Mouse (Mus musculus) ES-CJ7 (cell line): ENCODE data around the gene Ung.

Source experiments
- DNase-seq: peaks from one replicate; pipeline ENCODE4 v3.0.0; 2011; ENCODE audit warnings: low read depth, low spot score

Gene Ung

DNA sequence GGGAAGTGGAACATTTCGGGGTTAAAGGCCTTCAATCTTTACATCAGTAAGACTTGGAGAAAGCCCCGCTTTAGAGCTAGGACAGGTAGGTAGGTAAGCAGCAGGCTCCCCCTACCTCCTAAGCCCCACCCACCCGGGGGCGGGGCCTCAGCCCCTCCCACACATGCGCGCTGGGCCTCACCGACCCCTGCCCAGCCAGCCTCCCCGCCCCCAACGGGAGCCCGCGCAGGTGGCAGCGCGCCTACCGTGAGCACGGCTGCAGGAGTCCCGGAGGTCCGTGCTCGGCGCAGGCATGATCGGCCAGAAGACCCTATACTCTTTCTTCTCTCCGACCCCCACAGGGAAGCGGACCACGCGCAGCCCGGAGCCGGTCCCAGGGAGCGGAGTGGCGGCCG, at the start of gene Ung:
Ung (plus strand) TSS at position 176 of the 395 bp plus-strand sequence.
- DNase-seq = peak; percentile 88

DNA sequence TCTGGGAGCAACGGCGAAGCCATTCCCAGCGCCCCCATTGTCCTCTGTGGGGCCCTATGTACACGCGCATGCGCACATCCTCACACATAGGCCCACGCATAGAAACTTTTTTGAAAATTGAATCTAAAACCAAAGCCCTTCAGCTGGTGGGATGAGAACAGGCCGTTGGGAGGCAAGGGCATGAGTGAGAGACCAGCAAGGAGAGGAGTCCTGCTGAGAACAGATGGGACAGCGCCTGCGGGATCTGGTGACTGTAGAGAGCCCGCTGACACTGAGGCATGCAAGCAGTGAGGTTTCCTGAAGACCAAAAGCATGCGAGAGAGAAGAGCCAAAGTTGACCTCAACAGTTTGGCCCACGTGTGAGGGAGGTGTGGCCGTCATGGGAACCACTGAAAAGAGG, 44.7 kb upstream of the Ung start:
- no peak for DNase-seq

DNA sequence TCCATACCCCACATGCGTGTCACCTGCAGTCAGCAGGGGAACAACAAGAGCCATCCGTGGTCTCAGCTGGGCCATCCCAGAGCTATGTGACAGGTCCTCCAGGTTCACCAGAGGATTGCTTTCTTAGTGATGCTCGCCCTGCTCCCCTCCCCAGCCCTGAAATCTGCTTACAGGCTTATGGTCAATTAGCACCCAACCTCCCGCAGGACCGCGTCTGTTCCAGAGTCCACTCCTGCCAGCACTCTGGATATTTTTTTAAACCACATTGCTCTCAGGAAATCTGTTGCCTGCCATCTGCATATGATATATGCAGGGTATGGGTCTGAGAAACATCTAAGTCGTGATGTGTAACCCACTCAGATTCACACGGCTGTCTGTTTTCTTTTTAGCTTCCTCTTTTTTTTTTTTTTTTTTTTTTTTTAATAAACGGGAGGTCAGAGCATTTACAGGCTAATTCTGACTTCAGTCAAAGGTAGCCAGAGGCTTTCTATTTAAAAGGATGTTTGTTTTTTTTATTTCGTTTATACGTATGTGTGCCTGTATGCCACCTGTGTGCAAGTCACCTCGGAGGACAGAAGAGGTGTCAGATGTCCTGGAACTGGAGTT, 42.2 kb upstream of the Ung start:
- no peak for DNase-seq

DNA sequence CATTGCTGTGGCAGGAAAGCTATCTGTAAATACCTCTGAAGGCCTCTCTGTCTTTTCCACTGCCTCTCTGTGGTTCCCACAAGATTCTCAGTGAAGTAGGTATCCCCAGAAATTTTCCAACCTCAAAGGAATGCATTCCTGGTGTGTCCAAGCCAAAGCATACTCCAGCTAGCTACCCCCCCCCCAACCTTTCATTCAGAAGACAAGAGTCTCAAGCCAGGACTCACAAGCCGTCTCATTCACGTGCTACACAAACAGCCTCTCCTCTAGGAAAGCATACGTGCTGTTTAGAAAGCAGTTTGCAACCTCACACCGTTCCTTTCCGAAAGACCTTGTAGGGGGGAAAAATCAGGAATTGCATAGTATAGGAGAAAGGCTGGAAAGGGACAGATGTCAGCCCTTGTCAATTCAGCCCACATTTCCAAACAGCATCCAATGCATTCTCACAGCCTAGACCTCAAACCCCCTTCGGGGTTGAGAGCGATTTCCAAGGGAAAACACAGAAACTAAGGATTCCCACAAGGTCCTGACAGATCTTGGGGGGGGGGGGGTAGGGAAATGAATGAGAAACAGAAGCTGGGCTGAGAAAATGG, 39.7 kb upstream of the Ung start:
- no peak for DNase-seq

DNA sequence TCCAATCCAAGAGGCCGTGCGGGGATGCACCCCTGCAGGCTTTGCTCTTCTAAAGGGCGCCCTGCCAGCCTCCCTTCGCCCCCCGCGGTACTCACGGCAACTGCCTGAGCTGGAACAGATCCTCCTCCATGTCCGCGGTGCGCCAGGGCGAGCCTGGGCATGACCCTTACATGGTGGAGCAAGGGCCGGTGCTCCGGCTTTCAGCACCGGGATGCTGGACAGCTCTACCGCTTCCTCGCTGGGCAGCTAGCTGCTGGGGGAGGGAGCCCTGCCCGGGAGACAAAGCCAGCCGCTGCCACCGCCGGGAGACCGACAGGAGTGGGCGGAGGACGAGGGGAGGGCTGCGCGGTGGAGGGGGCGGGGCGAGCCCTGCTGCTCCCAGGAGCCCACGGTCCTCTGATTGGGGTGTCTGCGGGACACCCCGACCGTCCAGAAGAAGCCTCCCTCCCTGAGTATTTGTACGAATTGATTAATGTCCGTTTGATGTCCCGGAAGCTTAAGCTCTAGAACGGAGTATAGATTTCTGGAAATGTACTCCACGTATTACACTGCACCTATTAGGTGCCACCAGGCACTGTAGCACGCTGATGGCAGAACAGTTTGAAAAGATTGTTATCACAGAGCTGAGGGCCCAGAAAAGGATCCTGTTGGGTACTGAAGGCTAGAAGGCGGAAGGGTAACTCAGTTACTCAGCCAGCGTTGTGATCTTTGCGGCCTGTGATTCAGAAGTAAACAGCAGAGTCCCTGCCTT, 39.0 kb upstream of the Ung start, which contains the start of gene Svop:
Svop (minus strand) TSS at position 514 of the 751 bp plus-strand sequence.
- peak; percentile 86 for DNase-seq

DNA sequence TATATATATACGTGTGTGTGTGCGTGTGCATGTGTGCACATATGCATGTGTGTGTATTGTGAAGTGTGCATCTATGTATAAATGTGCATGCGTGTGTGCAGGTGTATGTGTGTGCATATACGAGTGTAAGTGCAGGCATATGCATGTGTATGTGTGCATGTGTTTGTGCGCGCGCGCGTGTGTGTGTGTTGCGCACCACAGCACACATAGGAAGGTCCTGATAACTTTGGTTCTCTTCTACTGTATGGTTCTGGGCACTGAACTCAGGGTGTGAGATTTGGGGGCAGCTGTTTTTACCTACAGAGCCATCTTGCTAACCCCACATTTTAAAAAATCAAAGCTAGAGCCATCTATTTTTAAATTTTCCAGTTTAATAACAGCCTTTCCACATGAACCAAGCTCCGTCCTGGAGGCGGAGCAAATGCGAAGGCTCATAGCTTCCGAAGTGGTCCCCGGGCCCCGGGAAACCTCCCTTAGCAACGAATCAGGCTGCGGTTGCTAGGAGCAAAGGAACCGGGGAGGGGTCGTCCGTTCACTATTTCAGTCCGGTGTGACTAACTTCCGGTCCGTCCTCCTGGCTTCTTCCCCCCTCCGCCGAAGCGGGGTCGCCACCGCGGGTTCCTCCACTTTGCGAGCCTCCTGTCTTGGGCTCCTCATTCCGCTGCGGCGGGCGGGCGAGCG, 30.3 kb upstream of the Ung start:
- DNase-seq = peak; percentile 93

DNA sequence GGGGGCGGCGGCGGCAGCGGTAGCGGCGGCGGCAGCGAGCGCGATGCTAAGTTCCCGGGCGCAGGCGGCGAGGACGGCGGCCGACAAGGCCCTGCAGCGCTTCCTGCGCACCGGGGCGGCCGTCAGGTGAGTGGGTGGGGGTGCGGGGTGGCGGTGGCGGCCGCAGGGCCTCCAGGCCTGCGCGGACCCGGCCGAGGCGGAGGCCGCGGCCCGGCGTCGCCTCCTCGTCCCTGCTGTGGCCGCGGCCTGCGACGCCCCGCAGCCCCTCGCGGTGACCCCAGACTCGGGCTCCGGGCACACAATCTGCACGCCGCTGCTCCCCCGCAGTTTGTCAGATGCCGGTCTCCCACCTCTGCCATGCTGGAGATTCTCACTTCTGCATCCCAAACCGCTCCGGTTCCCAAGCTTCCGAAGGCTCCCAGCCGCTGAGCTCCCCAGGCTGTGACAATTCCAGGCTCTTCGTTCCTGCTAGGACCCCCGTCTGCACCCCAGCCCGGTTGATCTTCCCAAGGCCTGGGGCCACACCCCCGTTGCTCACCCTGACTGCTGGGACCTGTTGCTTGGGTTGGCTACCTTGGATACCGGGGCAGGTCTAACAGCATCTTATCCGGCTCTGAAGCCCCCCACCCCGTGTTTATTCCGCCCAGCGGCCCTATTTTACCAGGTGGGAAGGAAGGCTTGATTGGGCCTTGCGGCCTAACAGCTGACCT, 29.6 kb upstream of the Ung start:
- no peak for DNase-seq

DNA sequence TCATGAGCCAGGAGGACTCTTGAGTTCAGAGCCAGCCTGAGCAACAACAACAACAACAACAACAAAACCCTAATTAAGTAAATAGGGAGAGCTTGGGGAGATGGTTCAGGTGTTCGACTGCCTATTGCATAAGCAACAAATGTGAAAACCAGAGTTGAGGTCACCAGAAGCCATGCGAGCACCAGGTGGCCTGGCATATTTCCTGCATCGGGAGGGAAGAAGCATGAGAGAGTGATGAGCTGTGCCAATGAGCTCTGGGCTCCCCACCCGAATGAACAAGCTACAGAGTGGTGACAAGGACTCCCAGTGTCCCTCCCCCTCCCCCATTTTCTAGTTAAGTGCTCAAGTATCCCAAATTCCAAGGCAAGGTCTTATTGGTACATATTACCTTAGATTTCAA, 28.3 kb upstream of the Ung start:
- DNase-seq = no peak

DNA sequence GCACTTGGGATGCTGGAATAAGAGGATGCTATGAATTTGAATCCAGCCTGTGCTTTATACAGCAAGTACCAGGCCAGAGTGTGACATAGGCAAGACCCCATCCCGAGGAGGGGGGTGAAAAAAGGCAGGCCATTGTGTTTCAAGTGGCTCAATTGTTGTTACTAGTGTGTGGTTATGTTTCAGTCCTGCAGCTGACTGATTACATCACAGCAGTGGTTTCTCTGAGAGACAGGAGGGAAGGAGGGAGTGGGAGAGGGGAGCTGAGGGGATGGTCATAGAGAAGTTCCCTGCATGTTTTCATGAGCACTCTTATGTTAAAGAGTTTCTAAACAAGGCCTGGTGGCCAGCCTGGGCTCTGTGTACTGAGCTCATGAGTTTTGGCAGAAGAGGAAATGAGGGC, 27.4 kb upstream of the Ung start:
- no peak for DNase-seq

DNA sequence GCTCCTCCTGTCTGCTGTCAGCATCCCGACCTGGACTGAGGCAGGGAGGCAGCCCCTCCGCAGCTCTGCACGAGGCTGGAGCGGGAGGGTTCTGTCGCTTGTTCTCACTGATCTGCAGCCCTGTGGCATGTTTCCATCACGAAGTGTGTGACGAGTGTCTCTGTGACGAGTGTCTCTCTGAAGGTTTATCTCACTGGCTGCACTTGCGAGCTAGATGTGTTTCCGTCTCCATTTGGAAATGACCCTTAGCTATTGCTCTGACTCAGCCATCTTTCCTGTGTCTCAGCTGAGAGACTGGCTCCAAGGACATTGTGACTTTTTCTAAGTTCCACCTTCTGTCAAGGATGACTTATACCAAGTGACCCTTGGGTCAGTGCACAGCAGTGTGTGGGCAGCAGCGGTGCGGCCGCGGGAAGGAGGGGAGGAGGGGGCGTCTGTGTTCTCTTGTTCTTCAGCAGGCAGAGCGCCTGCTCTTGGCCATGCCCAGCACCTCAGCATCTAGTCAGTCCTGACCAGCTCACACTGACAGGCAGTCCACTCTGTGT, 23.7 kb upstream of the Ung start:
- peak; percentile 42 for DNase-seq

DNA sequence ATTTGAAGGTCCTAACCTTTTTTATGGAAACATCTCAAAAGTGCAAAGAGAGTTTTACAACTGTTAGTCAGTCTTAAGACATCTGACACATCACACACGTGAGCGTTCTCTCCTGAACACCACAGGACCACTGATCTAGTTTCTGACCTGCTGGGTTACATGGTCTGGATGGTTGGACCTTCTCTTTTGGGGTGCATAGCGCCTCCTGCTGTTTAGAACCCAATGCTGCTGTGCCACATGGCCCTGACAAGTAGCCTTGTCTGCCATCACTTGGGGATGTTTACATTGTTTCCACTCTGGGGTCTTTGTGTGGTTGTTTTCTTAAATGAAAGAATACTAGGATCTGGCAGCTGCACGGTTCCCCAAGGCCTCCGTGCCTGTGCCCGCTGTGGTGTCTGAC, 16.9 kb upstream of the Ung start:
- DNase-seq = peak; percentile 56

DNA sequence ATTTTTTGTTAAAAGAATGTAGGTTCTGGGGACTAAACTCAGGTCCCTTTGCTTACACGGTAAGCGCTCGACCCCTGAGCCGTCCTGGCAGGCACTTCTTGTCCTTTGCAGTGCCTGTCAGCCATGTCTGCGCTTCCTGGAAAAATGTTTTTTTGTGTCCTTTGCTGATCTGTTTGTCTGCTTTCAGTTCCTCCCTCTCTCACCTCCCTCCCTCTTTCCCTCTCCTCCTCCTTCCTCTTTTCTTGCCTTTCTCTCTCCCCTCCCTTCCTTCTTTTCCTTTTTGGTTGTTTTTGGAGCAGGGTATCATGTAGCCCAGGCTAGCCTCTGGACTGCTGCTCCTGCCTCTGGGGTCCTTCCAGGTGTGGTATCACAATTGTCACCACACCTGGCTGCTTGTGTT, 15.2 kb upstream of the Ung start:
- DNase-seq = no peak

DNA sequence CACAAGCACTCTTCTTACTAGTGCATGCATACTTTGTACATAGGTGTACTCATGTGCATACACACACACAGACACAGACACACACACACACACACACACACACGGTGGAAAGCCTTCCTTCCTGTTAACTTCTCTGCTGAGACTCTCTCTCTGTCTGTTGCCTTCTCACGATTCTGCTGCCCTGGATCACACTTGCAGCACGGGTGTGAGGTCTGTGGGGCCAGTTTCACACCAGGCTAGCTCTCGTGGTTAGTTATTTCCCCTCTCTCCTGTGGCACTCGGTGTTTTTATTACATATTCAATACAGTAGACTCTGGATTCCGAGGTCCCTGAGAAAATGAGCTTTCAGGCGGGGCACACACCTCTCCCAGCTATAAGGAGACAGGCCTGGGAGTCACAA, 13.6 kb upstream of the Ung start:
- no peak for DNase-seq

DNA sequence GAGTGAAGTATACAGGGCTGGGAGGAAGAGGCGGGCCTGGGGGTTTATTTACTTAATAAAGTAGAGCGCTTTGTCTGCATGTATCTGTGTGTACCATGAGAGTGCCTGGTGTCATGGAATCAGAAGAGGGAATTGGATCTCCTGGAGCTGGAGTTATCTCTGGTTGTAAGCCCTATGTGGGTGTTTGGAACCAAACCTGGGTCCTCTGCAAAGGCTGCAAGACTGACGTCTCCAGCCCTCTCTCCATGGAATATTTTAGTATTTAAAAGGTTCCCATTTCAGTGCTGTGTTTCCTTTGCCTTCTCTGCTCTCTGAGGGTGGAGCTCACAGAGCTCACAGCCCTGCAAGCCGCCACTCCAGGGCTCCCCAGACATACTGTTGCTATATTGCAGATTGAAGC, 10.4 kb upstream of the Ung start:
- DNase-seq = no peak

DNA sequence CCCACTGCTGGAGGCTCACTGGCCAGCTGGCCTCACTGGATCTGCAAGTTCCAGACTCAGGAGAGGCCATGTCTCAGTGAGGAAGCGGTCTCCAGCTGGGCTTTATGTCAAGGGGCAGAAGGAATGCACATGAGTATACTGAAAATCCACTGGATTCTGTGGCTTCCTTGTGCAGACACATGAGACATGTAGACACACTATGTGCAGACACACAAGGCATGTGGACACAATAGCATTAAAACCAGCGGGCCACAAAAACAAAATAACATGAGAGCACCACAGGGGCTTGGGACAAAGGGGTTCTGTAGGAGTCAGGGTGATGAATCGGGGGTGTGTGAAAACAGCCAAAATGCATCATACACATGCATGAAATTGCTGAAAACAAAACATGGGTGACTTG, 4.2 kb upstream of the Ung start:
- DNase-seq = no peak

DNA sequence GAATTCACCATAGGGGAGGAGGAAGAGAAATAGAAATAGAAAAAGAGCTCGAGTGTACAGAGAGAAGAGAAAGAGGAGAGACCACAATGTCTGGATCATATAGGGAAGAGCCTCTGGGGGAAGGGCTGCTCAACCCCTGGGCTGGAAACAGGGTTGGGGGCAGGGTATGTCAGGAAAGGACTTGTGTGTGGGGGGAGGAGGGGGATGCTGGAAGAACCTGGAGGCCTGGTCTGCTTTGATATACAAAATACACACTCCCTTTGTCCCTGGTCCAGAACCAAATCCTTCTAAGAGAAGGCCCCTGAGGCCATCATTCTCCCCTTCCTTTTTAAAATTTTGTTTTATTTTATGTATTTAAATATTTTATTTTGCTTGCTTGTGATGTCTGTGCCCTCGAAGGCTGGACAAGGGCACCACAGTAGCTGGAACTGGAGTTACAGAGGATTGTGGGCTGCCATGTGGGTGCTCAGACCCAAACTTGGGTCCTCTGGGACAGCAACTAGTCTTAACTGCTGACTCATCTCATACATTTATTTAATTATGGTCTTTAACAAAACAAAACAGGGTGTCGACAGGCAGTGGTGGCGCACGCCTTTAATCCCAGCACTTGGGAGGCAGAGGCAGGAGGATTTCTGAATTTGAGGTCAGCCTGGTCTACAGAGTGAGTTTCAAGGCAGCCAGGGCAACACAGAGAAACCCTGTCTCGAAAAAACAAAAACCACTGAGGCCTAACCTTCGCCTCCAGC, 3.5 kb upstream of the Ung start:
- DNase-seq = peak; percentile 81

DNA sequence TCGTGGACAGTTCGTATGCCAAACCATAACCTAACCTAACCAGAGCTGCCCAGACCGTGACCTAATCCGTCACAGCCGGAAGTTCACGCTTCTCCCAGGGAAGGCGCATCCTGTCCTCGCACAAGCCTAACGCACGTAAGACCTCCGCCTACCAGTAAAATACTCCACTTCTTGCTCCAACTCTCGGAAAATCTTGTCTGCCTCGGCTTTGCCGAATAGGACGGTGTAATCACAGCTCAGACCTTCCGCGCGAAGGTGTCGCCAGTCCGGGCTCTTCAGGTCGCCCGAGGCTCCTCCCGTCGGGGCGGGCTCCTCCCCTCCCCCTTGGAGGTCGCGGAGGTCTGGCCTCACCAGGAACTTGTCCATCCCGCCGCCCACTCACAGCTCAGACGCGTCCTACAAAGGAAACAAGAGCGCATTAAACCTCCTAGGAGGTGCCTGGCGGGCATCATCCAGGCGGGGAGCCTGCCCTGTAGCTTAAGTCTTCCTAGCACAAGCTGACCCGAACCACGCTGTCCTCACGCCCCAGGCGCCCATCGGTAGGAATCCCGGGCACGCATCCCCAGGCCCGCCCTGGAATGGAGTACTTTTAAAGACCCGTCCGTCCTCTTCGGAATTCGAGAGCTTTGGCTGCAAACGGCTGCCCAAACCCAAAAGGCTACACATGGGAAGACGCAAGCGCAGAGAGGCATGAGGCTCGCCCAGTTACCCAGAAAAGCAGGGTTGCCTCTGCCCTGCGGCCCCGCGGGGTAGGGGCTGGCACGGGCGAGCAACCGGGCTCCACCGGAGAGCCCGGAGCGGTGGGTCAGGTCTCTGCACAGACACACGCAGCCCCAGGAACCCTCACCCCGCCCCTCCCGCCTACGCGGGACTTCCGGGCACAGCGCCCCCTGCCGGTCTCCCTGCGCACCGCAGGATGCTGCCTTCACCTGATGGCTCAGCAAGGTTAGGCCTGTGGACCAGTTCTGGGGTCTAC, 2.5 kb upstream of the Ung start, which contains the start of gene Alkbh2:
Alkbh2 (minus strand) TSS at position 845 of the 976 bp plus-strand sequence.
- DNase-seq = peak; percentile 87

DNA sequence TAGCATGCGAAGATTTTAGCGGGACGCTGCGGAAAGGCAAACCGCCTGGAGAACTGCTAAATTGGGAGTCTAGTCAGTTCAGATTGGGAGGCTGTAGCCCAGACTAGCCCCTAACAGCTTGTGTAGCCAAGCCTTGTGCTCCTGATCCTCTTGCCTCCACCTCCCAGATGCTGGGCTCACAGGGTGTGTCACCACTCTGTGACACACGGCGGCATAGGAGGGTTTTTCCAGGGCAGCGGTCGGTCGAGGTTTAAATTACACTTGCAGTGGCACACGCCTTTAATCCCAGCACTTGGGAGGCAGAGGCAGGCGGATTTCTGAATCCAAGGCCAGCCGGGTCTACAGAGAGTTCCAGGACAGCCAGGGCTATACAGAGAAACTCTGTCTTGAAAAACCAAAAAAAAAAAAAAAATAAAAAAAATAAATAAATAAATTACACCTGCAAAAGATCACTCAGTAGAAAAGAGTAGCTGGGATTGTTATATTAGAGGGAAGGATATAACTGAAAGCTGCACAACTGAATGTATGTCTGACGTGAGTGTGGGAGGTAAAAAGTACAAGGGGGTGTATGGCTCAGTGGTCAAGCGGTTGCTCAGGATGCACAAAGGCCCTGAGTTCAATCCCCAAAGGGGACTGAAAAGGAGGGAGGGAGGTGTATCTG, 506 bp upstream of the Ung start:
- DNase-seq = peak; percentile 61
